Mouse (Mus musculus): Measurements from ENCODE around the gene Fam131a. TPM values are rescaled to one million over a fixed set of nuclear protein-coding genes. Genes with fewer than 3 reads are reported as not detected.

Gene Fam131a
- polyA plus RNA-seq, 1 experiment from 2014 or later, result 54.4 TPM

DNA sequence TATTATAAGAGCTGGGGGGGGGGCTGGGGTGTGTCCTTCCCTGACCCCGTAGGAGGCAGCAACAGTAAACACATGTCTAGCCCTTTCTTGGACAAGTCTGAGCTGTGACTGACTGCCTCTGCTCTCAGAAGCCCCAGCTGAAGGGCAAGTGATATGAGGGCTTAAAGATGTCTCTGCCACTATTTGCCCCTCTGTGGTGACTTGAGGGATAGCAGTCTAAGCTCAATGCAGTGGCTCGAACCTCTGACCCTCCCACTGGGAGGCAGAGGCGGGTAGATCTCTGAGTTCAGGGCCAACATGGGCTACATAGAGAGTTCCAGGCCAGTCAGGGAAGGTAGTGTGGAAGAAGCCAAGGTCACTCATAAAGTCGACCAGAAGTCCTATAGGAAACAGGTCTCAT is 17.8 kb downstream of the Fam131a start:
- Histone ChIP-seq H3K4me3 (no peak overlapping the region), H3K27ac (replicated peaks) (no peak overlapping the region), H3K9me3 (no peaks in the 10 kb centered on the region), H3K36me3 (peaks cover 21% of the 10 kb centered on the region), H3K4me1 (peaks cover 19% of the 10 kb centered on the region), H3K9ac (replicated peaks) (no peak overlapping the region), H3K4me2 (replicated peaks) (no peak overlapping the region), H3K27me3 (no peaks in the 10 kb centered on the region)
- 82% methylated on average over 4 of the region's 4 CpGs for WGBS
- no peak for ATAC-seq (replicated peaks)

DNA sequence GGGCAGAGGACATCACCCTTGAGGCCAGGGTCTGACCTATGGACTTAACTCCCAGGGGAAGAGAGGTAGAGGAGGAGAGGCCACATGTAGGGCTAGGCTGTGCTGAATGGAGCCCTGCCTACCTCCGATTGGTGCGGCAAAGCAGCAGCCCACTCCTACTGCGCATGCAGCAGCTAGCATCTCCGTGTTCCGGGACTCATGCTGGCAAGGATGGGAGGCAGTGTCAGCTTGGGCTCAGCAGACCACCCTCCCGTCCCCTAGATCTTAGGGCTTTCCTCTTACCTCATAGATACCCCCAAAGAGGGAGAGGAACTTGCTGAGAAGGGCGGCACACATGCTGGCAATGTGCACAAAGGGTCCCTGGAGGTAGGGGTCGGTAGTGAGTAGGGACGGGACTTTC is 19.1 kb downstream of the Fam131a start:
- Histone ChIP-seq H3K36me3 (peaks cover 19% of the 10 kb centered on the region), H3K4me2 (replicated peaks) (no peak overlapping the region), H3K4me1 (peaks cover 27% of the 10 kb centered on the region), H3K4me3 (no peak overlapping the region), H3K9ac (replicated peaks) (no peak overlapping the region), H3K27ac (replicated peaks) (no peak overlapping the region), H3K9me3 (no peaks in the 10 kb centered on the region), H3K27me3 (no peaks in the 10 kb centered on the region)
- 74% methylated on average over 9 of the region's 9 CpGs for WGBS
- no peak for ATAC-seq (replicated peaks)

DNA sequence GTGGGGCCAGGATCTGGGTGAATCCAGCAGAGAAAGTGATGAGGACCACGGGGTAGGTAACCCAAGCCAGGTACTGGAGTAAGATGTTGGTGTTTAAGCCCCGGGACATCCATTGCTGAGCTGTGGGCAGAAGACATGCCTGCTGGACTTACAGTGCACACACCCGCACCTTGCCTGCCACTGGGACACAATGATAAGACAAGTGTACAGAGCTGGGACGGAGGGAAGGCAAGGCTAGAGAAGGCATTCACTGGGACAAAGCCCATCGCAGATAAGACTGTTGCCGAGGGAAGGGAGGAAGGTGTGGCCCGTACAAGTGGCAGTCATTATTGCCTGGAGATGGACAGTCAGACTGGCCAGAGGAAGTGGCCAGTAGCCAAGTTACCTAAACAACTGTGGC is 19.8 kb downstream of the Fam131a start:
- Histone ChIP-seq H3K27ac (replicated peaks) (no peak overlapping the region), H3K27me3 (no peaks in the 10 kb centered on the region), H3K4me3 (no peak overlapping the region), H3K9me3 (no peaks in the 10 kb centered on the region), H3K4me1 (peaks cover 30% of the 10 kb centered on the region), H3K4me2 (replicated peaks) (no peak overlapping the region), H3K36me3 (peaks cover 14% of the 10 kb centered on the region; the same call in 1 of the 2 replicates), H3K9ac (replicated peaks) (no peak overlapping the region)
- no peak for ATAC-seq (replicated peaks)
- WGBS, result 93% methylated on average over 7 of the region's 7 CpGs

DNA sequence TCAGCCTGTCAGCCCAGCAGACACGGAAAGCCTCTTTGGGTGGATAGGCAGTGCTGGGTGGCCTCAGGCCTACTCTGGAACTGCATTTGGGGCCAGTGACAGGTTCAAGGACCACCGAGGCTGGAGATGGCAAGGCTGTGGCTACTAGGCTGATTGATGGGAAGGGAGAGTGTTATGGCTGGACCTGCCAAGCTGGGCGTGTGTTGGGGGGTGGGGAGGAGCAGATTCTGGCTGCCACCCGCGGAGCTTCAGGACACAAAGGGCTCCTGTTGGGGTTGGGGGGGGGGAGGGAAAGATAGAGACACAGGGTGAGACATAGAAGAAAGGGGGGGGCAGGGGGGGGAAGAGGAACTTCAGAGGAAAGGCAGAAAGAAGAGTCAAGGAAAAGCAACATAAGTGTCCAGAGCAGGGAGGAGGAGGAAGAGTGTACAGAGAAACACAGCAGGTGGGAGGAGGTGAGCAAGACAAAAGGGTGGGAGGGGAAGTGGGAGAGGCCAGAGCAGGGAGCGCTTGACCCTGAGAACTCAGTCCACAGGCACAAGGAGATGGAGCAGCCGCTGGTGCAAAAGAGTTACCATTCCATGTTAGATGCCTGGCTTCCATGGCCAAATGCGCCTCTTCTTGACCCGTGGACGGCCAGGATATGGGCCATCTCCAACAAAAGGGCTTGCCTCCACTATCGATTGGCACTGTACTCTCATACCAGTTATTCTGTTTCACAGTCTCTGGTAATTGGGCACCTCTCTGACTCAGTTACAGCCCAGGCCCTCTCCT is 21.5 kb downstream of the Fam131a start:
- peak overlapping the region; percentile 72 for H3K4me3 ChIP-seq
- H3K27ac ChIP-seq (replicated peaks), result no peak overlapping the region
- no peaks in the 10 kb centered on the region for H3K27me3 ChIP-seq
- H3K36me3 ChIP-seq, result peaks cover 14% of the 10 kb centered on the region; the same call in 1 of the 2 replicates
- H3K9ac ChIP-seq (replicated peaks), result 0 out of 2 replicates have a peak overlapping the region, but pooled peaks have one; percentile 85
- H3K9me3 ChIP-seq, result no peaks in the 10 kb centered on the region
- ATAC-seq (replicated peaks), result no peak
- 26% methylated on average over 11 of the region's 11 CpGs for WGBS
- peaks cover 40% of the 10 kb centered on the region for H3K4me1 ChIP-seq
- peak overlapping the region; percentile 90 for H3K4me2 ChIP-seq (replicated peaks)

DNA sequence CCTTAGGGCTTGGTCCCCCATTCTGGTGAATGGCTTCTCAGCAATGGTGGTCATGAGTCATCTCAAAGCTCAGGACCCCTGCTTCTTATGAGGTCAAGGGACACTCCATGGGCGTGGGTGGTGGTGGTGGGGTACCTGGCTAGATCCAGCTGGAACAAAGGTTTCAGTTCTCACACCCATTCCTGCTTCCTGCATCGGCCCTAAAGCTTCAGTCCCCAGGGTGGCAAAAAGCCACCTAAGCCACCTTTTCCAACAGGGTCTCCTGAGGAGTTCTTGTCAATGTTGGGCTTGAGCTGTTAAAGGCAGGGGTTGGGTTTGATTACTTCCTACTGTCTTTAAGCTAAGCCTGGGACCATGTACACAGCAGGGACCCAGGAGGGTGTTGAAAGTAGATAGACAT is 22.1 kb downstream of the Fam131a start:
- no peak for ATAC-seq (replicated peaks)
- WGBS, result 56% methylated on average over 2 of the region's 2 CpGs
- Histone ChIP-seq H3K9ac (replicated peaks) (peak overlapping the region; percentile 85), H3K9me3 (no peaks in the 10 kb centered on the region), H3K4me3 (peak overlapping the region; percentile 72), H3K27me3 (no peaks in the 10 kb centered on the region), H3K4me1 (peaks cover 40% of the 10 kb centered on the region), H3K4me2 (replicated peaks) (peak overlapping the region; percentile 90), H3K27ac (replicated peaks) (no peak overlapping the region), H3K36me3 (peaks cover 12% of the 10 kb centered on the region)

DNA sequence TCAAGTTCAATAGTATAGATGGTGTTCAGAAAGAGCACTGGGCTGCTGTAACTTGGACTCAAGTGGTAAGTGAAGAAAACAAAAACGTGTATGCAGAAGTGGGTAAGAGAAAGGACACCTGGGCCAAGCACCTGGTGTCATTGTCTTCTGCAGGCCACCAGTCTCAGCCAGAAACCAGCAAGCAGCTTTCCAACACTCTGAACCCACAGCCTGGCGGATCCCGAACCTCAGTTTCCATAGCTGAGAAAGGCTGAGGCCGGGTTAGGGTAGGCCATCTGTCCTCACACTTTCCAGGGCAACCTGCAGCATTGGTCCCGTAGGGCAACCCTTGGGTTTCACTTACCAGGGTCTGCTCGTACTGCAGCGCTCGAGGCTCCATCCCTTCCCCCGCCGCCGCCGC is 22.5 kb downstream of the Fam131a start:
- no peaks in the 10 kb centered on the region for H3K27me3 ChIP-seq
- peak overlapping the region; percentile 90 for H3K4me2 ChIP-seq (replicated peaks)
- H3K9me3 ChIP-seq, result no peaks in the 10 kb centered on the region
- 1% methylated on average over 12 of the region's 12 CpGs for WGBS
- H3K4me3 ChIP-seq, result peak overlapping the region; percentile 72
- peaks cover 40% of the 10 kb centered on the region for H3K4me1 ChIP-seq
- H3K27ac ChIP-seq (replicated peaks), result peak overlapping the region; percentile 90
- no peak for ATAC-seq (replicated peaks)
- peak overlapping the region; percentile 85 for H3K9ac ChIP-seq (replicated peaks)
- H3K36me3 ChIP-seq, result peaks cover 12% of the 10 kb centered on the region

DNA sequence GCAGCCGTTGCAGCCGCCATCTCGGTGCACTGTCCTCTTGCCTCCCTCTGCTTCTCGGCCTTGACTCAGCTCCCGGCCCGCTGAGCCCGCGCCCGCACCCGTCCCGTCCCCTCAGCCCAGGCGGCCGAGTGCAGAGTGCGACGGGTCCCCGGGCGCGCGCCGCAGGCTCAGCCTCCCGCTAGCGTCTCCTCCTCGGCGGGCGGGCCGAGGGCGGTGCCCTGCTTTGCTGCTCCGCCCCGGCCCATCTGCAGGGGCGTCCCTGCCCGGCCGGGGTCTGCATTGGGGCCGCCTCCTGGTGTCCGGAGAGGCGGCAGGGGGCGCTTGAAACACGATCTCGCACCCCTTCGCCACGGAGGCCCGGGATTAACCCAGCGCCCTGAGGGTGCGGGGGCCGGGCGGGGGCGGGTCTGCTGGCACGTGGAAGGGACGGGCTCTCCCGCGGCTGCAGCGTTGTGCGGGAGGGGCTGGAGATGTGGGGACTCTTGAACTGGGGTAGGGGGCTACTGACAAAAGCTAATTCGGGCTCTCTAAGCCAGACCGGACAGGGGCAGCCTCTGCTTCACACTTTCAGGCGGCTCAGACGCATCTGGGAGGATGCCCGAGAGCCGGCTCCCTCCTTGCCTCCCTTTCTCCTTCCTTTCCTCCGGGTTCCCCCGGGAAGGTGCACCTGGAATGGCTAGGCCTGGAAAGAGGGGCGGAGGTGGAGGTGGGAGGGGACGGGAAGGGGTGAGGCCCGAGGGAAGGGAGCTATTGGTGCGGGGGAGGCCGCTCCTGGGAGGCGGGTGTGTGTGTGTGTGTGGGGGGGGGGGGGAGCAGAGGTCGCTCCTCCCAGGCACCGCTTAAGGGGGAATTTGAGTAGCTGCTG is 23.2 kb downstream of the Fam131a start:
- under 1% methylated on average over 65 of the region's 68 CpGs for WGBS
- ATAC-seq (replicated peaks), result peak; percentile 85
- Histone ChIP-seq H3K4me2 (replicated peaks) (peak overlapping the region; percentile 90), H3K27me3 (no peaks in the 10 kb centered on the region), H3K36me3 (peaks cover 15% of the 10 kb centered on the region), H3K9me3 (no peaks in the 10 kb centered on the region), H3K4me1 (peaks cover 40% of the 10 kb centered on the region), H3K27ac (replicated peaks) (peak overlapping the region; percentile 90), H3K4me3 (peak overlapping the region; percentile 72), H3K9ac (replicated peaks) (peak overlapping the region; percentile 85)

DNA sequence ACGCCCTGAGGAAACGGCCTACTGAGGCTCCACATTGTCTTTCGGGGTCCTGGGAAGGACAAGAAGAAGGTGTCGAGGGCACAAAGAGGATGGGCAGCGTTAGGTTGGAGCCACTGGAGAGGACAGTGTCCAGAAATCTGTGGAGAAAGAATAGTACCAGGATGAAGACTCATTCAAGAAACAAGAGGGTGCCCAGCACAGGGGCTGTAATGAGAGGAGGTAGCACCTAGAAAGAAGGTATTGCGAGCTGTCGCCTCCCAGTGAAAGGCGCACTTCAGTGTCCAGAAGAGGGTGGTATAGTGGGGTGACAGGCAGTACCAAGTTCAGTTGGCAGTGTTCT is 23.8 kb downstream of the Fam131a start:
- Histone ChIP-seq H3K27me3 (no peaks in the 10 kb centered on the region), H3K4me1 (peaks cover 40% of the 10 kb centered on the region)
- ATAC-seq (replicated peaks), result peak; percentile 0; the same call in 1 of the 2 replicates

DNA sequence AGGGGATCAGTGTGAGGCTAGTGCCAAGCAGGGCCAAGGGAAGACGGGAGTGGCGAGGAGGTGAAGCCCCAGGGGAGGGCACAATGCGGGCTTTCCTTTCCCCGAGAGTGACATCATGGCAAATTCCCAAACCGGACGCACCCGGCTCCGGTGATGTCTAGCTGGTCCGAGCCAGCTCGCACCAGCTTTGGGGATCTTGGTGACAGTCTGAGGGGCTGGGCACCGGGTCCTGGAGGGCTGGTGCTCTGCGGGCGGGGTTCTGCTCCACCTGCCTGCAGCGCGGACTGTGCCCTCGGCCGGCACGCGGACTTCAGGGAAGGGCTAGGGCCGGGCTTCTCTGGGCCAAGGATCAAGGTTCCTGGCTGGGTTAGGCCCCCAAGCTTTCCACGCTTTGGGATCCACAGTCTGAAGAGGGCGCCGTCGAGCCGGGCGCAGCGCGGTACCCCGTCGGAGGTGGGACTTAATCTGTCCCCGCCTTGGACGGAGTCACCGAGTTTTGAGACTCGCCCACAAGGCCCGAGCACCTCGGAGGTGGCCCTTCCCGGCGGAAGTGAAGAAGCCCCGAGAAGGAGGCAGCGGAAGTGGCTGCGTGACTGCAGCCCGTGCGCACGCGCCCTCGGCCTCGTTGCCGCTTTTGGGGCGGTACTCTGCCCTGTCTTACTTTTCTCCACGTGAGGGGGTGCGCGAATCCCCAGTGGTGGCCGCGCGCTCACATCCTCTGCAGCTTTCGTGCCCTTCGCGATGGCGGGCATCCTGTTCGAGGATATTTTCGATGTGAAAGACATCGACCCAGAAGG is 24.3 kb downstream of the Fam131a start, which contains the start of the genes Polr2h and Clcn2:
Polr2h (plus strand) TSS at position 485 of the 797 bp plus-strand sequence.
Clcn2 (minus strand) TSS at position 566 of the 797 bp plus-strand sequence.
- peak; percentile 82 for ATAC-seq (replicated peaks)
- under 1% methylated on average over 62 of the region's 62 CpGs for WGBS
- H3K36me3 ChIP-seq, result peaks cover 19% of the 10 kb centered on the region
- H3K9ac ChIP-seq (replicated peaks), result peak within 1 kb of the TSS; percentile 85
- H3K4me2 ChIP-seq (replicated peaks), result peak within 1 kb of the TSS; percentile 90
- peaks cover 40% of the 10 kb centered on the region for H3K4me1 ChIP-seq
- no peaks in the 10 kb centered on the region for H3K9me3 ChIP-seq
- H3K27ac ChIP-seq (replicated peaks), result peak within 1 kb of the TSS; percentile 90
- peak within 1 kb of the TSS; percentile 72 for H3K4me3 ChIP-seq
- no peaks in the 10 kb centered on the region for H3K27me3 ChIP-seq

More for the DNA sequence above, 23.8 kb downstream of the Fam131a start:
- Histone ChIP-seq H3K27ac (replicated peaks) (peak overlapping the region; percentile 90), H3K9me3 (no peaks in the 10 kb centered on the region), H3K9ac (replicated peaks) (peak overlapping the region; percentile 85), H3K36me3 (peaks cover 16% of the 10 kb centered on the region), H3K4me2 (replicated peaks) (peak overlapping the region; percentile 90), H3K4me3 (peak overlapping the region; percentile 72)
- WGBS, result 3% methylated on average over 8 of the region's 8 CpGs

DNA sequence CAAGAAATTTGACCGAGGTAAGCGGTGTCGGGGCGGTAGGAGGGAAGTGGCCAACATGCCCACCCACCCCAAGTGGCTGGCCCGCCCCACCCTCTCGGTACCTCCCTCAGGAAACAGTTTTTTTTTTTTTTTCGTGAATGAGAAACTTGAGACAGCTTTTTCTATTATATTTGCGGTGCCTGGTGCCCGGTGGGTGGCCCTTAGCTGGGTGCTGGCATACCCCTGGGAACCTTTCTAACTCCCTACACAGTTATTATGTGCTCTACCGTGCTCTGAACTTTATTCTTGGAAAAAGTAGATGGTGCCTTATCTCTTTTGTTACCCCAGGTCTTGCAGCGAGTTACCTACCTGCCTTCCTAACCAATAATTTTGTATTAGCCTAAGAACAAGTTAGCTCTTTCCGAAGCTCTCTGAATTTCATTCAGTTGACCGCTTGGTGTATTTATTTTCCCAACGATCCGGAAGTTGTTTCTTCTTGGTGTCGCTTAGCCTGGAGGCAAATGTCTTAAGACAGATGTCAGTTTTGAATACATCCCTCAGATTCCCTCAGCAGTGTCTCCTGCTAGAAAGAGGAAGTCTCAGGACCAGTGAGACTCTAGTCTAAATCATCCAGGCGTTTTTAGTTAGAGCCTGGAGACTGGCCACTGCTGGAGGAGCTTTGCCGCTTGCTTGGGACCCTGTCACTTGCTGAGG is 25.1 kb downstream of the Fam131a start:
- H3K27ac ChIP-seq (replicated peaks), result peak overlapping the region; percentile 90
- H3K4me3 ChIP-seq, result peak overlapping the region; percentile 72
- no peaks in the 10 kb centered on the region for H3K27me3 ChIP-seq
- H3K4me1 ChIP-seq, result peaks cover 40% of the 10 kb centered on the region
- peak overlapping the region; percentile 85 for H3K9ac ChIP-seq (replicated peaks)
- ATAC-seq (replicated peaks), result no peak; the same call in 1 of the 2 replicates
- no peaks in the 10 kb centered on the region for H3K9me3 ChIP-seq
- H3K4me2 ChIP-seq (replicated peaks), result peak overlapping the region; percentile 90
- peaks cover 21% of the 10 kb centered on the region for H3K36me3 ChIP-seq
- 3% methylated on average over 18 of the region's 18 CpGs for WGBS

DNA sequence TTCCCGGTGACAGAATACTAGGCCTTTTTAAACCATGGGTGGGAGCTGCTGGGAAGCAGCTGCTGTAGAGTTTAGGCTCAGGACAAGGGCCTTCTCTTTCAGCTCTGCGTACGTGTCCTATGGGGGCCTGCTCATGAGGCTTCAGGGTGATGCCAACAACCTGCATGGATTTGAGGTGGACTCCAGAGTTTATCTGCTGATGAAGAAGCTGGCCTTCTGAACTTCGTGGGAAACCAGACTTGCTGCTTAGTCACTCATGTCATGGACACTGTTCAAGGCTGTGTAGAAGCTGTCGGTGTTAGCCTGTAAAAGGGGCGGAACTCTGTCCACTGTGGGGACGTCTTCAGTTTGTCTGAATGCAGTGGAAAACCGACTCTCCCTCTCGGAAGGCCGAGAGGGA is 28.8 kb downstream of the Fam131a start:
- no peaks in the 10 kb centered on the region for H3K9me3 ChIP-seq
- no peak overlapping the region for H3K4me3 ChIP-seq
- no peak for ATAC-seq (replicated peaks)
- no peak overlapping the region for H3K4me2 ChIP-seq (replicated peaks)
- H3K27ac ChIP-seq (replicated peaks), result no peak overlapping the region
- no peak overlapping the region for H3K9ac ChIP-seq (replicated peaks)
- peaks cover 17% of the 10 kb centered on the region for H3K4me1 ChIP-seq
- peaks cover 21% of the 10 kb centered on the region for H3K36me3 ChIP-seq
- no peaks in the 10 kb centered on the region for H3K27me3 ChIP-seq
- WGBS, result 88% methylated on average over 10 of the region's 10 CpGs
